Mouse (Mus musculus) kidney, postnatal 10 days (tissue): ENCODE results near the gene Obp2a.
"Not testable (repeated sequence)": the region's sequence is repeated elsewhere in the genome, so short reads cannot be mapped to it uniquely, and the experiment has no call there.

Source experiments
- DNase-seq: peaks from one replicate; pipeline ENCODE4 v3.0.0; 2021; ENCODE audit warnings: mixed read lengths

The Obp2a gene

GRCm38 (mm10) chr2:25711641-25712040 is 11.8 kb downstream of the Obp2a start:
- not testable (repeated sequence) for DNase-seq

- DNase-seq: no peak
Measured at GRCm38 (mm10) chr2:25717222-25717621, 17.4 kb downstream of the Obp2a start.

DNA sequence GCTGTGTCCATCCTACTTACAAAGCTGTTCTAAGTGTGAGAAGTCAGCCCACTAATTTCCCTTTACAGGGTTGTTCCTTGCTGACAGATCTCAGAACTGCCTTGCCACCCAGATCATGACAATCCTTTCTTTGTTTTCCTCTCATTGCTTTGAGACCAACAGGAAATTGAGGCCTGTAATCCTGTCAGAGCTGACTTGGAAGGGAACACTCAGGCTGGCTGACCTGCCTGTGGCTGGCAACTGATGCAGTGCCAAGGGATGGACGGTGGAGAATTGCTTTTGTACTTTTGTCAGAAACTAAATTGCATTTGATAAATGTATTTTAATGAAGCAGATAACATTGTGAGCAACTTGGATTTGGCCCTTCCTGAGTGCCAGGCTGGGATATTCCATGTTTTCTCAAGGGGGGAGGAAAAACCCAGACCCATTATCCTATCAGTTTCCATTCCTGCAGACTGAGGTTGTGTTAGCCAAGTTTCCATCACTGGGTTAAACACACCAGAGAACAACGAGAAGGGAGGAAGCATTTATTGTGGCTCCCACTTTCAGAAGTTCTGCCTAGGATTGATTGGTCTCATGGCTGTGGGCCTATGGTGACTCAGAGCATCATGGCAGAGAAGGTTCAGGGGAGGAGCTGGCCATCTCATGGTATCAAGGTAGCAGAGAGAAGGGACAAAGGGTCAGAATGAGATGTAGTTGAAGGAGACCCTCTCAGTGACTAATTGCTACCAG is 33.5 kb downstream of the Obp2a start:
- DNase-seq: no peak

DNA sequence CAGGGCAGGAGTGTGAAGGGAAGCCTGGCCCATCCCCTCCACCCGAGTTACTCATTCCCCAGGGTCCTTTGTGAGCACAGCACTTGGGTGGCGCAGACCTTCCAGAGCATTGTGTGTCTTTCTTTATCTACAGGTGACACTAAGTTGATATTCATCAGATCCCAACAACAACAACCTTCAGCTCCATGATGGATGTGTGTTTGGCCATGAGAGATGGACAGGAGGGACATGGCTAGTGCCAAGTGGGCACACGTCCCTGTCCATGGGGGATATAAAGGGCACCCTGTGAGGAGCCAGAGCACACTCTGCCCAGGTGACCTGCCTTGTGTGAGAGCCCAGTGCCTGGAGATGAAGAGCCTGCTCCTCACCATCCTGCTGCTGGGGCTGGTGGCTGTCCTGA is 36.9 kb downstream of the Obp2a start, which contains the start of gene Obp2b:
Gene Obp2b, plus strand, starts transcription at position 301 of the 400 bp plus-strand sequence.
- not testable (repeated sequence) for DNase-seq

DNA sequence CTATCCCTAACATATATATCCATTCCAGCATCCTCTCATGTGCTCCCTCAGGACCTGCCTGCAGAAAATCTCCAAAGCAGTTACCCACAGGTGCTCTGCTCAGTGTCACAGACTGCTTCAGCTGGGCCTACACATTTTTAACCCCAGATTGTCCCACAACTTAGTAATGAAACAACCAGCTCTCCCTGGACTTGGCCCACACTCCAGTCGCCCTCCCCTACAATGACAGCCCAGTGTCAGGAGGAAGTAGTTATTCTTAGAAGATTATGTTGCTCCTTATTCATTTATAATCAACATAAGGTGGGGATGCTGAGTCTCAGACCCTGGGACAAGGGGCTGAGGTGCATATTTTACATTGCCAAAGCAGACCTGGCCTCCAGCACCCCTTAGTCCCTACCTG is 41.8 kb downstream of the Obp2a start:
- no peak for DNase-seq
